Mouse (Mus musculus) embryonic facial prominence, embryonic 12.5 days (tissue): Measurements from ENCODE around the gene Ankrd12. TPM values are rescaled to one million over a fixed set of nuclear protein-coding genes. Genes with fewer than 3 reads are reported as not detected.
"Not testable (repeated sequence)": the region's sequence is repeated elsewhere in the genome, so short reads cannot be mapped to it uniquely, and the experiment has no call there.

Source experiments
- ATAC-seq: fragments of 200-750 bp; cut with Nextera tagmentation; 2 replicates; pipeline ENCODE4 v1.8.0; 2017; ENCODE audit not compliant: insufficient number of reproducible peaks, insufficient read depth, low FRiP score, low TSS enrichment
- H3K27ac ChIP-seq: fragments of 300-500 bp; sonication (generic); 2 replicates; pipeline ENCODE4 v1.5.1; 2016; ENCODE audit warnings: mild to moderate bottlenecking
- H3K27me3 ChIP-seq: fragments of 300-500 bp; sonication (generic); 2 replicates; pipeline ENCODE4 v1.6.1; 2016; ENCODE audit warnings: mild to moderate bottlenecking, moderate library complexity
- H3K36me3 ChIP-seq: fragments of 300-500 bp; sonication (generic); 2 replicates; pipeline ENCODE4 v1.6.1; 2016; ENCODE audit warnings: mild to moderate bottlenecking
- H3K4me1 ChIP-seq: fragments of 300-500 bp; sonication (generic); 2 replicates; pipeline ENCODE4 v1.6.1; 2016
- H3K4me2 ChIP-seq: fragments of 300-500 bp; sonication (generic); replicated peaks from 2 replicates; pipeline ENCODE4 v1.6.1; 2016; ENCODE audit warnings: mild to moderate bottlenecking, moderate library complexity
- H3K4me3 ChIP-seq: fragments of 300-500 bp; sonication (generic); 2 replicates; pipeline ENCODE4 v1.5.1; 2016; ENCODE audit warnings: mild to moderate bottlenecking
- H3K9ac ChIP-seq: fragments of 300-500 bp; sonication (generic); 2 replicates; pipeline ENCODE4 v1.6.1; 2016; ENCODE audit warnings: mild to moderate bottlenecking, moderate library complexity
- H3K9me3 ChIP-seq: fragments of 300-500 bp; sonication (generic); 2 replicates; pipeline ENCODE4 v1.6.1; 2016; ENCODE audit warnings: mild to moderate bottlenecking, moderate library complexity
- WGBS: fragments of 180-500 bp; shearing (Covaris S2); methylation state at CpG from one replicate; pipeline ENCODE4 v1.1.7; 2016; 5-methylcytosine and 5-hydroxymethylcytosine counted together
- polyA plus RNA-seq: library from polyadenylated mRNA; unstranded; fragments of >200 nt; fragmentation: Nextera tagmentation; extraction: Ambion mirVana; gene quantifications from 2 replicates; pipeline ENCODE4 v1.2.1, GENCODE M21; 2016

Ankrd12 gene
- polyA plus RNA-seq, 1 experiment from 2014 or later = 37.5 TPM

GRCm38 (mm10) chr17:66076174-66076927, 538 bp downstream of the Ankrd12 start:
- Histone ChIP-seq H3K27ac (peak overlapping the region; percentile 88), H3K36me3 (peaks cover 11% of the 10 kb centered on the region), H3K9ac (peak overlapping the region; percentile 80), H3K4me2 (peak overlapping the region; percentile 78), H3K9me3 (no peaks in the 10 kb centered on the region), H3K27me3 (no peaks in the 10 kb centered on the region), H3K4me1 (peaks cover 15% of the 10 kb centered on the region; the same call in 1 of the 2 replicates), H3K4me3 (peak overlapping the region; percentile 94)
- ATAC-seq = peak; percentile 87
- WGBS = under 1% methylated on average over 90 of the region's 95 CpGs

- peak overlapping the region; percentile 78 for H3K4me2 ChIP-seq
- peaks cover 6% of the 10 kb centered on the region; the same call in 1 of the 2 replicates for H3K36me3 ChIP-seq
- H3K4me1 ChIP-seq = peaks cover 15% of the 10 kb centered on the region; the same call in 1 of the 2 replicates
- WGBS = 3% methylated on average over 12 of the region's 12 CpGs
- peak overlapping the region; percentile 80 for H3K9ac ChIP-seq
- no peak for ATAC-seq
- peak overlapping the region; percentile 94 for H3K4me3 ChIP-seq
- H3K9me3 ChIP-seq = no peaks in the 10 kb centered on the region
- H3K27ac ChIP-seq = peak overlapping the region; percentile 88; the same call in 1 of the 2 replicates
- no peaks in the 10 kb centered on the region for H3K27me3 ChIP-seq
Observed at GRCm38 (mm10) chr17:66075827-66076173, 1.1 kb downstream of the Ankrd12 start.

DNA sequence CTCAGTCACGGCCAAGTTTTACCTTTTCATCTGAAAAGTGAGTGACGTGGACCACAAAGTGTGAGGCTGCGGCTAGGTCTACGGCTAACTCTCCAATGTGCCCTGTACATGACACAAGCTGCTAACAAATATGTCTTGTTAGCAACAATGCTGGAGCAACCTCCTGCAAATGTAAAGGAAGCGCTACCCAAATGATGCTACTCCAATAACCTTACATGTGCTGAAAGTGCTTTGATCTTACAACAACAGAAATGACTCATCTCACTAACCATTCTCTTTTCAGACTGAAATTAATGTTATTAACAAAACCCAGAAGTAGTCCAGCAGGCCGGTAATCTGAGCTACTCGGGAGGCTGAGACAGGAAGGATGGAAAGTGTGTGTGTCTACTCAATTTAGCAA, 2.9 kb downstream of the Ankrd12 start:
- Histone ChIP-seq H3K4me1 (peaks cover 15% of the 10 kb centered on the region; the same call in 1 of the 2 replicates), H3K4me3 (no peak overlapping the region), H3K9ac (no peak overlapping the region), H3K36me3 (no peaks in the 10 kb centered on the region), H3K27me3 (no peaks in the 10 kb centered on the region), H3K9me3 (no peaks in the 10 kb centered on the region), H3K27ac (no peak overlapping the region), H3K4me2 (no peak overlapping the region)
- 88% methylated on average over 7 of the region's 7 CpGs for WGBS
- ATAC-seq = no peak

- ATAC-seq = not testable (repeated sequence)
Observed at GRCm38 (mm10) chr17:66069036-66069435, 7.9 kb downstream of the Ankrd12 start.

DNA sequence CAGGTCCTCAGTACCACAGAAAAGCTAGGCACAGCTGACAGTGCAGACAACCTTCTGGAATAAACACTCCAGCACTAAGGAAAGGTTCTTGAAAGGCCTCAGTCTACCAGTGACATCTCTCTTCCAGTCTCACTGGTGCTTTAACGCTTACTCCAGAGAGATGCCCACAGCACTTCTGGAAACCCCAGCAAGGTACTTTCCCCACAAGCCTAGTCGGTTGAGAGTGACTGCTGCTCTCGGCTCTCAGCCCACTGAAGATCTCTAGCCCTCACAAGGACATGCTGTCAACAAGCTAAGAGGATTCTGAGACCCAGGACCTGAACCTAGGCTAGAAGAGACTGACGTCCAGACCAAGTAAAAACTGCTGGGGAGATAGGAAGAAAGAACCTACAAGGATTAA, 11.8 kb downstream of the Ankrd12 start:
- no peak overlapping the region for H3K27ac ChIP-seq
- no peak overlapping the region for H3K9ac ChIP-seq
- H3K9me3 ChIP-seq = no peaks in the 10 kb centered on the region
- H3K4me2 ChIP-seq = no peak overlapping the region
- peaks cover 3% of the 10 kb centered on the region; the same call in 1 of the 2 replicates for H3K4me1 ChIP-seq
- no peak overlapping the region for H3K4me3 ChIP-seq
- H3K36me3 ChIP-seq = no peaks in the 10 kb centered on the region
- no peaks in the 10 kb centered on the region for H3K27me3 ChIP-seq
- ATAC-seq = no peak
- 88% methylated on average over 4 of the region's 4 CpGs for WGBS

More at GRCm38 (mm10) chr17:66069036-66069435, 7.9 kb downstream of the Ankrd12 start:
- not testable (repeated sequence) for H3K4me2 ChIP-seq, H3K27ac ChIP-seq, H3K4me1 ChIP-seq, H3K9ac ChIP-seq, H3K4me3 ChIP-seq, H3K27me3 ChIP-seq, H3K36me3 ChIP-seq, H3K9me3 ChIP-seq
- 84% methylated on average over 2 of the region's 2 CpGs for WGBS

GRCm38 (mm10) chr17:66061241-66061938, 15.5 kb downstream of the Ankrd12 start:
- ATAC-seq = no peak
- no peaks in the 10 kb centered on the region for H3K36me3 ChIP-seq
- H3K9ac ChIP-seq = no peak overlapping the region
- H3K4me3 ChIP-seq = no peak overlapping the region
- H3K4me2 ChIP-seq = no peak overlapping the region; the same call in 1 of the 2 replicates
- H3K27me3 ChIP-seq = no peaks in the 10 kb centered on the region
- peak overlapping the region; percentile 46; the same call in 1 of the 2 replicates for H3K27ac ChIP-seq
- H3K9me3 ChIP-seq = no peaks in the 10 kb centered on the region
- H3K4me1 ChIP-seq = peaks cover 3% of the 10 kb centered on the region; the same call in 1 of the 2 replicates
- WGBS = 52% methylated on average over 8 of the region's 8 CpGs

- no peaks in the 10 kb centered on the region for H3K36me3 ChIP-seq
- no peak overlapping the region for H3K9ac ChIP-seq
- no peak overlapping the region for H3K4me2 ChIP-seq
- WGBS = 87% methylated on average over 4 of the region's 4 CpGs
- H3K4me1 ChIP-seq = peaks cover 3% of the 10 kb centered on the region; the same call in 1 of the 2 replicates
- no peak overlapping the region for H3K4me3 ChIP-seq
- ATAC-seq = no peak
- H3K9me3 ChIP-seq = no peaks in the 10 kb centered on the region
- no peaks in the 10 kb centered on the region for H3K27me3 ChIP-seq
- no peak overlapping the region for H3K27ac ChIP-seq
Observed at GRCm38 (mm10) chr17:66058160-66058559, 18.7 kb downstream of the Ankrd12 start.

DNA sequence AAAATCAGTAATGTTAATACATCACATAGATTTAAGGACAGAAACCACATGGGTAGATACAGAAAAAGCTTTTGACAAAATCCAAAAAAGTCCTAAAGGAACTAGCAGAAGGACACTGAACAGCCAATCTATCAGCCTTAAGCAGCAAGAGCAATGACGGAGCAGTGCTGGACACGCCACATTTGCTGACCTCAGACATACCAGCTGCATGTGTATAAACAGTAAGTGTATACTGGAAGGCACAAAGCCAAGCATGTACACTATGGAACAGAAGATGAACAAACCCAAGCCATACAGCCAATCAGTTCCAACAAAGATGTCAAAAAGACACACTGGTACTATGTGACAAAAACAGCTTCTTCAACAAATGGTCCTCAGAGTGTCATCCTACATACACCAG, 19.7 kb downstream of the Ankrd12 start:
- no peaks in the 10 kb centered on the region for H3K36me3 ChIP-seq
- H3K9me3 ChIP-seq = no peaks in the 10 kb centered on the region
- H3K4me2 ChIP-seq = no peak overlapping the region
- H3K27ac ChIP-seq = no peak overlapping the region
- peaks cover 3% of the 10 kb centered on the region; the same call in 1 of the 2 replicates for H3K4me1 ChIP-seq
- H3K4me3 ChIP-seq = no peak overlapping the region
- 80% methylated on average over 2 of the region's 2 CpGs for WGBS
- H3K27me3 ChIP-seq = no peaks in the 10 kb centered on the region
- H3K9ac ChIP-seq = no peak overlapping the region
- ATAC-seq = no peak

DNA sequence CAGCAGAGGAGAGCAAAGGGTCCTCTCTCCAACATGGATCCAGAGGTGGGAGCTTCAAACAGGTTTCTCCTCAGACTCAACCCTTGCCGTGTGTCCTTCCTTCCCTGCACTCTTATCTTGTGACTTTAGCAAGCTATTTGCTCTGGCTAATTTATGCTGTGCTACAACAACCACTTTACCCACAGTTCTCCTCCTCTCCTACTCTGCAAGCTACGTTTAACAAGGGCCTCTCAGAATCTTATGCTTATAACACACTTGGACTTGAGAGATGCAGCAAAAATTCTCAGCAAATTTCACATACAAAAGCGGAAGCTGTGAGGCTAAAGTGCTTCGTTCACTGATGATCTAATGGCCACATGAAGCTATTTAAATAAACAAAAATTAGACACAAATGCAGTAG, 23.5 kb downstream of the Ankrd12 start:
- Histone ChIP-seq H3K9ac (no peak overlapping the region), H3K4me3 (no peak overlapping the region), H3K36me3 (no peaks in the 10 kb centered on the region), H3K27ac (no peak overlapping the region), H3K27me3 (no peaks in the 10 kb centered on the region), H3K4me1 (no peaks in the 10 kb centered on the region), H3K4me2 (no peak overlapping the region), H3K9me3 (no peaks in the 10 kb centered on the region)
- WGBS = 71% methylated on average over 4 of the region's 4 CpGs
- no peak for ATAC-seq

DNA sequence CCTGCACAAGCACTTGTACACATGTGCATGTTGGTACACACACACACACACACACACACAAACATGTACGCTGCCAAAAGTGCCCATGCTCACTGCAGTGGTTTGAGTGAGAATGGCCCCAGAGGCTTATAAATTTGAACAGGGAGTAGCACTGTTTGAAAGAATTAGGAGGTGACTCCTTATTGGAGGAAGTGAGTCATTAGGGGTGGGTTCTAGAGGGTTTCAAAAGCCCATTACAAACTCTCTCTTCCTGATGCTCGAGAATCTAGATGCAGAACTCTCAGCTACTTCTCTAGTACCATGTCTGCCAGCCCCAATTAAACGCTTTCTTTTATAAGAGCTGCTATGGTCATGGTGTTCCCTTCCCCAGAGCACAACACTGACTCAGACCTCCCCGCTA, 28.1 kb downstream of the Ankrd12 start:
- Histone ChIP-seq H3K4me2 (no peak overlapping the region), H3K27ac (no peak overlapping the region), H3K4me1 (no peaks in the 10 kb centered on the region), H3K36me3 (no peaks in the 10 kb centered on the region; the same call in 1 of the 2 replicates), H3K4me3 (no peak overlapping the region), H3K27me3 (no peaks in the 10 kb centered on the region), H3K9ac (no peak overlapping the region), H3K9me3 (no peaks in the 10 kb centered on the region)
- no peak for ATAC-seq
- 74% methylated on average over 4 of the region's 4 CpGs for WGBS

GRCm38 (mm10) chr17:66048199-66048598, 28.7 kb downstream of the Ankrd12 start:
- Histone ChIP-seq H3K4me1 (no peaks in the 10 kb centered on the region), H3K9me3 (no peaks in the 10 kb centered on the region), H3K27ac (no peak overlapping the region), H3K36me3 (no peaks in the 10 kb centered on the region; the same call in 1 of the 2 replicates), H3K4me3 (no peak overlapping the region), H3K9ac (no peak overlapping the region), H3K4me2 (no peak overlapping the region), H3K27me3 (no peaks in the 10 kb centered on the region)
- ATAC-seq = no peak
- 64% methylated on average over 5 of the region's 5 CpGs for whole genome bisulfite sequencing

DNA sequence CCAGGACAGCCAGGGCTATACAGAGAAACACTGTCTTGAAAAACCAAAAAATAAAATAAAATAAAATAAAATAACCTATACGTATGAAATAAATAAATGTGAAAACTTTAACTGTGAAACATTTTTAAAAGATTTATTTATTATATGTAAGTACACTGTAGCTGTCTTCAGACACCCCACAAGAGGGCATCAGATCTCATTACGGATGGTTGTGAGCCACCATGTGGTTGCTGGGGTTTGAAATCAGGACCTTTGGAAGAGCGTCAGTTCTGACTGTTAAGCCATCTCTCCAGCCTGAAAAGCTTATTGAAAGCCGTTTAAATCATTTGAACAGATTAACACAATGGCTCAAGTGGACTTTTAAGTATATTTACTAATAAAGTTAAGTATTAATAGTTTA, 33.2 kb downstream of the Ankrd12 start:
- not testable (repeated sequence) for H3K4me3 ChIP-seq, H3K4me1 ChIP-seq, H3K36me3 ChIP-seq, H3K27me3 ChIP-seq, H3K9ac ChIP-seq, ATAC-seq, H3K4me2 ChIP-seq, H3K27ac ChIP-seq, H3K9me3 ChIP-seq
- WGBS = 91% methylated on average over 4 of the region's 4 CpGs
